Mouse (Mus musculus): Measurements from ENCODE around the gene Btbd10. TPM values are rescaled to one million over a fixed set of nuclear protein-coding genes. Genes with fewer than 3 reads are reported as not detected.

Gene Btbd10
- polyA plus RNA-seq, 1 experiment from 2014 or later: 47.3 TPM

- ATAC-seq (ENCODE audit: low FRiP score, low read depth): no peak
Observed at GRCm38 (mm10) chr7:113349089-113349488, 20.1 kb downstream of the Btbd10 start.

GRCm38 (mm10) chr7:113347694-113348093 lies 21.5 kb downstream of the Btbd10 start:
- 97% methylated on average over 2 of the region's 2 CpGs for WGBS
- Histone ChIP-seq H3K4me3 (no peak overlapping the region), H3K4me2 (replicated peaks) (no peak overlapping the region), H3K4me1 (no peaks in the 10 kb centered on the region), H3K27ac (no peak overlapping the region), H3K9ac (no peak overlapping the region), H3K9me3 (no peaks in the 10 kb centered on the region), H3K27me3 (replicated peaks) (no peaks in the 10 kb centered on the region), H3K36me3 (no peaks in the 10 kb centered on the region)
- no peak for ATAC-seq (ENCODE audit: low FRiP score, low read depth)

More at GRCm38 (mm10) chr7:113349089-113349488, 20.1 kb downstream of the Btbd10 start:
- WGBS: 91% methylated on average over 1 of the region's 1 CpGs
- no peak overlapping the region for H3K27ac ChIP-seq
- no peaks in the 10 kb centered on the region for H3K36me3 ChIP-seq
- H3K9ac ChIP-seq: no peak overlapping the region
- no peak overlapping the region for H3K4me3 ChIP-seq
- H3K4me2 ChIP-seq (replicated peaks): no peak overlapping the region
- no peaks in the 10 kb centered on the region for H3K27me3 ChIP-seq (replicated peaks)
- H3K9me3 ChIP-seq: no peaks in the 10 kb centered on the region
- H3K4me1 ChIP-seq: no peaks in the 10 kb centered on the region

- Histone ChIP-seq H3K36me3 (no peaks in the 10 kb centered on the region), H3K27ac (no peak overlapping the region), H3K4me1 (no peaks in the 10 kb centered on the region), H3K9me3 (no peaks in the 10 kb centered on the region), H3K27me3 (replicated peaks) (no peaks in the 10 kb centered on the region), H3K9ac (no peak overlapping the region), H3K4me2 (replicated peaks) (no peak overlapping the region), H3K4me3 (no peak overlapping the region)
- no peak for ATAC-seq (ENCODE audit: low FRiP score, low read depth)
- WGBS: 47% methylated on average over 4 of the region's 4 CpGs
Observed at GRCm38 (mm10) chr7:113347271-113347670, 21.9 kb downstream of the Btbd10 start.

- no peak overlapping the region for H3K9ac ChIP-seq
- no peak for ATAC-seq (ENCODE audit: low FRiP score, low read depth)
- H3K27ac ChIP-seq: no peak overlapping the region
- no peaks in the 10 kb centered on the region for H3K36me3 ChIP-seq
- H3K9me3 ChIP-seq: no peaks in the 10 kb centered on the region
- no peak overlapping the region for H3K4me3 ChIP-seq
- WGBS: 89% methylated on average over 8 of the region's 8 CpGs
- H3K4me2 ChIP-seq (replicated peaks): no peak overlapping the region
- H3K4me1 ChIP-seq: no peaks in the 10 kb centered on the region
- H3K27me3 ChIP-seq (replicated peaks): no peaks in the 10 kb centered on the region
Observed at GRCm38 (mm10) chr7:113335250-113335649, 33.9 kb downstream of the Btbd10 start.

GRCm38 (mm10) chr7:113334036-113334435 lies 35.2 kb downstream of the Btbd10 start:
- Histone ChIP-seq H3K27ac (no peak overlapping the region), H3K4me2 (replicated peaks) (no peak overlapping the region), H3K9ac (no peak overlapping the region), H3K4me3 (no peak overlapping the region), H3K9me3 (no peaks in the 10 kb centered on the region), H3K4me1 (no peaks in the 10 kb centered on the region), H3K27me3 (replicated peaks) (no peaks in the 10 kb centered on the region), H3K36me3 (no peaks in the 10 kb centered on the region)
- no peak for ATAC-seq (ENCODE audit: low FRiP score, low read depth)

GRCm38 (mm10) chr7:113320128-113320527 lies 49.1 kb downstream of the Btbd10 start:
- Histone ChIP-seq H3K4me3 (no peak overlapping the region), H3K4me2 (replicated peaks) (no peak overlapping the region), H3K27me3 (replicated peaks) (no peaks in the 10 kb centered on the region), H3K4me1 (peaks cover 10% of the 10 kb centered on the region), H3K36me3 (0 out of 2 replicates have a peak, but pooled peaks cover 14% of the 10 kb centered on the region), H3K27ac (no peak overlapping the region), H3K9me3 (no peaks in the 10 kb centered on the region), H3K9ac (no peak overlapping the region)
- ATAC-seq (ENCODE audit: low FRiP score, low read depth): no peak
- 83% methylated on average over 1 of the region's 1 CpGs for WGBS

GRCm38 (mm10) chr7:113311784-113312183 lies 57.4 kb downstream of the Btbd10 start:
- Histone ChIP-seq H3K27ac (no peak overlapping the region), H3K9me3 (no peaks in the 10 kb centered on the region), H3K4me2 (replicated peaks) (no peak overlapping the region), H3K27me3 (replicated peaks) (no peaks in the 10 kb centered on the region), H3K4me1 (no peaks in the 10 kb centered on the region), H3K36me3 (0 out of 2 replicates have a peak, but pooled peaks cover 8% of the 10 kb centered on the region), H3K4me3 (no peak overlapping the region), H3K9ac (no peak overlapping the region)
- no peak for ATAC-seq (ENCODE audit: low FRiP score, low read depth)
- 25% methylated on average over 2 of the region's 2 CpGs for WGBS

- H3K36me3 ChIP-seq: no peaks in the 10 kb centered on the region
- ATAC-seq (ENCODE audit: low FRiP score, low read depth): no peak
- H3K27me3 ChIP-seq (replicated peaks): no peaks in the 10 kb centered on the region
- no peaks in the 10 kb centered on the region for H3K9me3 ChIP-seq
- no peaks in the 10 kb centered on the region for H3K4me1 ChIP-seq
- no peak overlapping the region for H3K9ac ChIP-seq
- no peak overlapping the region for H3K4me2 ChIP-seq (replicated peaks)
- no peak overlapping the region for H3K27ac ChIP-seq
- whole genome bisulfite sequencing: 76% methylated on average over 3 of the region's 3 CpGs
- no peak overlapping the region for H3K4me3 ChIP-seq
Observed at GRCm38 (mm10) chr7:113310136-113310535, 59.1 kb downstream of the Btbd10 start.

- no peak overlapping the region for H3K4me3 ChIP-seq
- H3K4me2 ChIP-seq (replicated peaks): no peak overlapping the region
- no peaks in the 10 kb centered on the region for H3K9me3 ChIP-seq
- H3K27me3 ChIP-seq (replicated peaks): no peaks in the 10 kb centered on the region
- no peak for ATAC-seq (ENCODE audit: low FRiP score, low read depth)
- peaks cover 11% of the 10 kb centered on the region for H3K4me1 ChIP-seq
- H3K36me3 ChIP-seq: peaks cover 7% of the 10 kb centered on the region; the same call in 1 of the 2 replicates
- H3K9ac ChIP-seq: no peak overlapping the region
- 96% methylated on average over 4 of the region's 4 CpGs for WGBS
- no peak overlapping the region for H3K27ac ChIP-seq
Observed at GRCm38 (mm10) chr7:113297813-113298212, 71.4 kb downstream of the Btbd10 start.

GRCm38 (mm10) chr7:113295077-113295890 lies 73.9 kb downstream of the Btbd10 start:
- Histone ChIP-seq H3K4me1 (peaks cover 11% of the 10 kb centered on the region), H3K4me2 (replicated peaks) (peak overlapping the region; percentile 8), H3K36me3 (peaks cover 6% of the 10 kb centered on the region; the same call in 1 of the 2 replicates), H3K27ac (no peak overlapping the region), H3K9ac (no peak overlapping the region), H3K9me3 (no peaks in the 10 kb centered on the region), H3K4me3 (no peak overlapping the region), H3K27me3 (replicated peaks) (no peaks in the 10 kb centered on the region)
- WGBS: 40% methylated on average over 17 of the region's 17 CpGs
- no peak for ATAC-seq (ENCODE audit: low FRiP score, low read depth)

- no peaks in the 10 kb centered on the region for H3K27me3 ChIP-seq (replicated peaks)
- no peak overlapping the region for H3K27ac ChIP-seq
- H3K4me3 ChIP-seq: no peak overlapping the region
- no peak for ATAC-seq (ENCODE audit: low FRiP score, low read depth)
- H3K4me1 ChIP-seq: peaks cover 11% of the 10 kb centered on the region
- WGBS: 93% methylated on average over 6 of the region's 6 CpGs
- no peak overlapping the region for H3K9ac ChIP-seq
- H3K4me2 ChIP-seq (replicated peaks): no peak overlapping the region
- no peaks in the 10 kb centered on the region for H3K9me3 ChIP-seq
- H3K36me3 ChIP-seq: peaks cover 6% of the 10 kb centered on the region; the same call in 1 of the 2 replicates
Observed at GRCm38 (mm10) chr7:113294598-113294997, 74.6 kb downstream of the Btbd10 start.

- no peak overlapping the region for H3K4me3 ChIP-seq
- H3K4me1 ChIP-seq: peaks cover 11% of the 10 kb centered on the region
- no peaks in the 10 kb centered on the region for H3K9me3 ChIP-seq
- H3K9ac ChIP-seq: no peak overlapping the region
- no peak for ATAC-seq (ENCODE audit: low FRiP score, low read depth)
- no peaks in the 10 kb centered on the region for H3K36me3 ChIP-seq
- H3K27me3 ChIP-seq (replicated peaks): no peaks in the 10 kb centered on the region
- no peak overlapping the region for H3K4me2 ChIP-seq (replicated peaks)
- WGBS: 90% methylated on average over 4 of the region's 4 CpGs
- H3K27ac ChIP-seq: no peak overlapping the region
Observed at GRCm38 (mm10) chr7:113292193-113292592, 77.0 kb downstream of the Btbd10 start.

- H3K4me3 ChIP-seq: no peak overlapping the region
- no peaks in the 10 kb centered on the region for H3K9me3 ChIP-seq
- no peak for ATAC-seq (ENCODE audit: low FRiP score, low read depth)
- peaks cover 11% of the 10 kb centered on the region for H3K4me1 ChIP-seq
- 86% methylated on average over 5 of the region's 5 CpGs for WGBS
- no peak overlapping the region for H3K9ac ChIP-seq
- no peak overlapping the region for H3K4me2 ChIP-seq (replicated peaks)
- H3K27ac ChIP-seq: no peak overlapping the region
- no peaks in the 10 kb centered on the region for H3K36me3 ChIP-seq
- H3K27me3 ChIP-seq (replicated peaks): no peaks in the 10 kb centered on the region
Observed at GRCm38 (mm10) chr7:113291741-113292140, 77.5 kb downstream of the Btbd10 start.

Measured in neural tube, embryonic 12.5 days (tissue).